Mouse (Mus musculus) heart, embryonic 13.5 days (tissue): ENCODE data around the gene Fam163a. TPM values are rescaled to one million over a fixed set of nuclear protein-coding genes. Genes with fewer than 3 reads are reported as not detected.

ENCODE experiments used
- ATAC-seq: fragments of 200-750 bp; cut with Nextera tagmentation; 2 replicates; pipeline ENCODE4 v1.8.0; 2017; ENCODE audit warnings: moderate TSS enrichment; ENCODE audit not compliant: insufficient number of reproducible peaks, low FRiP score, low TSS enrichment; ENCODE audit errors: extremely low read depth
- H3K27ac ChIP-seq: fragments of 300-500 bp; sonication (generic); replicated peaks from 2 replicates; pipeline ENCODE4 v1.5.1; 2015; ENCODE audit warnings: moderate library complexity, mild to moderate bottlenecking, inconsistent platforms
- H3K27me3 ChIP-seq: fragments of 300-500 bp; sonication (generic); replicated peaks from 2 replicates; pipeline ENCODE4 v1.6.1; 2015; ENCODE audit warnings: mild to moderate bottlenecking, inconsistent platforms
- H3K36me3 ChIP-seq: fragments of 300-500 bp; sonication (generic); 2 replicates; pipeline ENCODE4 v1.6.1; 2015; ENCODE audit warnings: mild to moderate bottlenecking, inconsistent platforms
- H3K4me1 ChIP-seq: fragments of 300-500 bp; sonication (generic); 2 replicates; pipeline ENCODE4 v1.6.1; 2015; ENCODE audit warnings: inconsistent platforms
- H3K4me2 ChIP-seq: fragments of 300-500 bp; sonication (generic); 2 replicates; pipeline ENCODE4 v1.6.1; 2015; ENCODE audit warnings: inconsistent platforms, mild to moderate bottlenecking, moderate library complexity
- H3K4me3 ChIP-seq: fragments of 300-500 bp; sonication (generic); 2 replicates; pipeline ENCODE4 v1.5.1; 2015; ENCODE audit warnings: moderate library complexity, mild to moderate bottlenecking, inconsistent platforms
- H3K9ac ChIP-seq: fragments of 300-500 bp; sonication (generic); 2 replicates; pipeline ENCODE4 v1.6.1; 2015; ENCODE audit warnings: inconsistent platforms, mild to moderate bottlenecking, moderate library complexity
- H3K9me3 ChIP-seq: fragments of 300-500 bp; sonication (generic); 2 replicates; pipeline ENCODE4 v1.6.1; 2016; ENCODE audit warnings: inconsistent platforms
- WGBS: fragments of 180-500 bp; shearing (Covaris S2); methylation state at CpG from one replicate; pipeline ENCODE4 v1.1.7; 2015; ENCODE audit warnings: mixed read lengths; 5-methylcytosine and 5-hydroxymethylcytosine counted together
- polyA plus RNA-seq: library from polyadenylated mRNA; unstranded; fragments of >200 nt; fragmentation: Nextera tagmentation; extraction: Ambion mirVana; gene quantifications from 2 replicates; pipeline ENCODE4 v1.2.1, GENCODE M21; 2015

Gene Fam163a
- polyA plus RNA-seq, 1 experiment from 2014 or later = 2.5 TPM

- Histone ChIP-seq H3K4me2 (no peak overlapping the region), H3K4me3 (no peak overlapping the region), H3K36me3 (no peaks in the 10 kb centered on the region), H3K9ac (no peak overlapping the region), H3K27ac (no peak overlapping the region), H3K9me3 (no peaks in the 10 kb centered on the region), H3K27me3 (no peaks in the 10 kb centered on the region; the same call in 1 of the 2 replicates), H3K4me1 (peaks cover 27% of the 10 kb centered on the region)
- ATAC-seq = no peak
- 56% methylated on average over 5 of the region's 5 CpGs for WGBS
Observed at GRCm38 (mm10) chr1:156085770-156086169, 119.1 kb downstream of the Fam163a start.

GRCm38 (mm10) chr1:156084603-156085002 is 120.2 kb downstream of the Fam163a start:
- no peak overlapping the region for H3K4me3 ChIP-seq
- H3K27me3 ChIP-seq = no peaks in the 10 kb centered on the region; the same call in 1 of the 2 replicates
- H3K36me3 ChIP-seq = no peaks in the 10 kb centered on the region
- H3K9ac ChIP-seq = no peak overlapping the region; the same call in 1 of the 2 replicates
- WGBS = 31% methylated on average over 3 of the region's 3 CpGs
- peak overlapping the region; percentile 56 for H3K27ac ChIP-seq
- no peaks in the 10 kb centered on the region for H3K9me3 ChIP-seq
- no peak overlapping the region for H3K4me2 ChIP-seq
- peaks cover 27% of the 10 kb centered on the region for H3K4me1 ChIP-seq
- ATAC-seq = no peak

- Histone ChIP-seq H3K27me3 (no peaks in the 10 kb centered on the region), H3K4me2 (no peak overlapping the region), H3K4me3 (no peak overlapping the region), H3K9ac (no peak overlapping the region), H3K4me1 (peaks cover 25% of the 10 kb centered on the region), H3K36me3 (no peaks in the 10 kb centered on the region), H3K9me3 (no peaks in the 10 kb centered on the region), H3K27ac (no peak overlapping the region)
- no peak for ATAC-seq
- WGBS = 47% methylated on average over 3 of the region's 3 CpGs
Observed at GRCm38 (mm10) chr1:156077655-156078054, 127.2 kb downstream of the Fam163a start.

GRCm38 (mm10) chr1:156076474-156076873 is 128.4 kb downstream of the Fam163a start:
- no peak overlapping the region for H3K27ac ChIP-seq
- no peak overlapping the region for H3K4me3 ChIP-seq
- H3K36me3 ChIP-seq = no peaks in the 10 kb centered on the region
- WGBS = 43% methylated on average over 4 of the region's 4 CpGs
- H3K4me1 ChIP-seq = peaks cover 21% of the 10 kb centered on the region
- H3K9ac ChIP-seq = no peak overlapping the region
- H3K9me3 ChIP-seq = no peaks in the 10 kb centered on the region
- no peak overlapping the region for H3K4me2 ChIP-seq
- H3K27me3 ChIP-seq = no peaks in the 10 kb centered on the region
- no peak for ATAC-seq

GRCm38 (mm10) chr1:156074575-156074974 is 130.3 kb downstream of the Fam163a start:
- H3K4me2 ChIP-seq = no peak overlapping the region
- 30% methylated on average over 8 of the region's 8 CpGs for WGBS
- H3K4me3 ChIP-seq = no peak overlapping the region
- no peaks in the 10 kb centered on the region for H3K9me3 ChIP-seq
- H3K9ac ChIP-seq = no peak overlapping the region
- H3K36me3 ChIP-seq = no peaks in the 10 kb centered on the region
- no peak for ATAC-seq
- peaks cover 34% of the 10 kb centered on the region for H3K4me1 ChIP-seq
- no peak overlapping the region for H3K27ac ChIP-seq
- H3K27me3 ChIP-seq = no peaks in the 10 kb centered on the region

- Histone ChIP-seq H3K27me3 (no peaks in the 10 kb centered on the region), H3K9ac (no peak overlapping the region), H3K4me3 (no peak overlapping the region), H3K36me3 (peaks cover 1% of the 10 kb centered on the region), H3K4me2 (no peak overlapping the region), H3K9me3 (no peaks in the 10 kb centered on the region), H3K4me1 (peaks cover 34% of the 10 kb centered on the region), H3K27ac (no peak overlapping the region)
- ATAC-seq = no peak
- 64% methylated on average over 15 of the region's 15 CpGs for WGBS
Observed at GRCm38 (mm10) chr1:156073169-156073821, 131.5 kb downstream of the Fam163a start.

- no peaks in the 10 kb centered on the region for H3K27me3 ChIP-seq
- WGBS = 39% methylated on average over 14 of the region's 14 CpGs
Observed at GRCm38 (mm10) chr1:156070106-156070505, 134.7 kb downstream of the Fam163a start.

GRCm38 (mm10) chr1:156066133-156066532 is 138.7 kb downstream of the Fam163a start:
- no peak for ATAC-seq
- Histone ChIP-seq H3K36me3 (peaks cover 67% of the 10 kb centered on the region), H3K27me3 (no peaks in the 10 kb centered on the region), H3K4me1 (peaks cover 16% of the 10 kb centered on the region), H3K27ac (peak overlapping the region; percentile 36), H3K9ac (no peak overlapping the region), H3K4me3 (no peak overlapping the region), H3K9me3 (no peaks in the 10 kb centered on the region), H3K4me2 (no peak overlapping the region)
- WGBS = 58% methylated on average over 3 of the region's 3 CpGs

More at GRCm38 (mm10) chr1:156070106-156070505, 134.7 kb downstream of the Fam163a start:
- Histone ChIP-seq H3K4me3 (no peak overlapping the region), H3K9me3 (no peaks in the 10 kb centered on the region), H3K4me2 (no peak overlapping the region), H3K9ac (no peak overlapping the region), H3K27ac (peak overlapping the region; percentile 29; the same call in 1 of the 2 replicates), H3K36me3 (peaks cover 29% of the 10 kb centered on the region), H3K4me1 (peaks cover 27% of the 10 kb centered on the region)
- no peak for ATAC-seq

- ATAC-seq = no peak
- Histone ChIP-seq H3K9ac (no peak overlapping the region), H3K27ac (no peak overlapping the region), H3K36me3 (peaks cover 87% of the 10 kb centered on the region), H3K4me2 (no peak overlapping the region), H3K4me3 (no peak overlapping the region), H3K4me1 (peaks cover 3% of the 10 kb centered on the region; the same call in 1 of the 2 replicates), H3K27me3 (no peaks in the 10 kb centered on the region), H3K9me3 (no peaks in the 10 kb centered on the region)
- WGBS = 90% methylated on average over 4 of the region's 4 CpGs
Observed at GRCm38 (mm10) chr1:156062193-156062592, 142.6 kb downstream of the Fam163a start.

GRCm38 (mm10) chr1:156058207-156058606 is 146.6 kb downstream of the Fam163a start:
- Histone ChIP-seq H3K9ac (no peak overlapping the region), H3K4me1 (peaks cover 17% of the 10 kb centered on the region), H3K36me3 (peaks cover 81% of the 10 kb centered on the region), H3K4me3 (no peak overlapping the region), H3K27ac (no peak overlapping the region), H3K27me3 (no peaks in the 10 kb centered on the region), H3K9me3 (no peaks in the 10 kb centered on the region), H3K4me2 (no peak overlapping the region)
- ATAC-seq = no peak
- WGBS = 83% methylated on average over 2 of the region's 2 CpGs

GRCm38 (mm10) chr1:156046688-156047087 is 158.1 kb downstream of the Fam163a start:
- Histone ChIP-seq H3K36me3 (peaks cover 89% of the 10 kb centered on the region), H3K27me3 (no peaks in the 10 kb centered on the region), H3K4me3 (no peak overlapping the region), H3K27ac (no peak overlapping the region), H3K9me3 (no peaks in the 10 kb centered on the region), H3K4me2 (no peak overlapping the region), H3K4me1 (peaks cover 41% of the 10 kb centered on the region), H3K9ac (no peak overlapping the region)
- WGBS = 84% methylated on average over 3 of the region's 3 CpGs
- ATAC-seq = no peak

GRCm38 (mm10) chr1:156044211-156044611 is 160.6 kb downstream of the Fam163a start:
- Histone ChIP-seq H3K9me3 (no peaks in the 10 kb centered on the region), H3K4me2 (0 out of 2 replicates have a peak overlapping the region, but pooled peaks have one; percentile 7), H3K27me3 (no peaks in the 10 kb centered on the region), H3K27ac (no peak overlapping the region), H3K36me3 (peaks cover 64% of the 10 kb centered on the region), H3K9ac (peak overlapping the region; percentile 59; the same call in 1 of the 2 replicates), H3K4me3 (peak overlapping the region; percentile 78; the same call in 1 of the 2 replicates), H3K4me1 (peaks cover 48% of the 10 kb centered on the region)
- 67% methylated on average over 5 of the region's 5 CpGs for WGBS
- ATAC-seq = no peak
